Mouse (Mus musculus): ENCODE measurements around the gene Maml2. TPM values are rescaled to one million over a fixed set of nuclear protein-coding genes. Genes with fewer than 3 reads are reported as not detected.

The Maml2 gene
- polyA plus RNA-seq, 1 experiment from 2014 or later: 4.3 TPM

- WGBS: 68% methylated on average over 7 of the region's 7 CpGs
- H3K4me2 ChIP-seq (replicated peaks; ENCODE audit: low read depth): no peak overlapping the region
- ATAC-seq (ENCODE audit: low FRiP score, low TSS enrichment) (no peak), DNase-seq (ENCODE audit: low spot score) (no peak)
- H3K9ac ChIP-seq (ENCODE audit: low read length): no peak overlapping the region
- H3K9me3 ChIP-seq (ENCODE audit: control insufficient read depth, low read length): no peaks in the 10 kb centered on the region
- no peak overlapping the region for H3K27ac ChIP-seq (replicated peaks)
- no peaks in the 10 kb centered on the region for H3K27me3 ChIP-seq (ENCODE audit: control insufficient read depth, insufficient read depth, low read length)
- H3K36me3 ChIP-seq (ENCODE audit: control insufficient read depth, insufficient read depth, low read length): no peaks in the 10 kb centered on the region
- no peak overlapping the region for H3K4me3 ChIP-seq (ENCODE audit: low read depth, low read length)
- TF ChIP-seq EP300 (optimal IDR thresholded peaks at IDR 0.05) (no peak), CTCF (IDR thresholded peaks at IDR 0.05; ENCODE audit: low read depth) (no peak)
- H3K4me1 ChIP-seq (replicated peaks; ENCODE audit: control insufficient read depth, insufficient read depth): no peaks in the 10 kb centered on the region
Observed at GRCm38 (mm10) chr9:13538200-13538599, 240.4 kb downstream of the Maml2 start.

- no peak overlapping the region for H3K9ac ChIP-seq (ENCODE audit: low read length)
- no peak overlapping the region for H3K27ac ChIP-seq (replicated peaks)
- no peaks in the 10 kb centered on the region for H3K4me1 ChIP-seq (replicated peaks; ENCODE audit: control insufficient read depth, insufficient read depth)
- DNase-seq (ENCODE audit: low spot score) (no peak), ATAC-seq (ENCODE audit: low FRiP score, low TSS enrichment) (no peak)
- H3K36me3 ChIP-seq (ENCODE audit: control insufficient read depth, insufficient read depth, low read length): no peaks in the 10 kb centered on the region
- WGBS: 53% methylated on average over 4 of the region's 4 CpGs
- H3K4me2 ChIP-seq (replicated peaks; ENCODE audit: low read depth): no peak overlapping the region
- no peaks in the 10 kb centered on the region for H3K9me3 ChIP-seq (ENCODE audit: control insufficient read depth, low read length)
- H3K27me3 ChIP-seq (ENCODE audit: control insufficient read depth, insufficient read depth, low read length): no peaks in the 10 kb centered on the region
- TF ChIP-seq EP300 (optimal IDR thresholded peaks at IDR 0.05) (no peak), CTCF (IDR thresholded peaks at IDR 0.05; ENCODE audit: low read depth) (no peak)
- no peak overlapping the region for H3K4me3 ChIP-seq (ENCODE audit: low read depth, low read length)
Observed at GRCm38 (mm10) chr9:13539535-13539934, 241.8 kb downstream of the Maml2 start.

GRCm38 (mm10) chr9:13540227-13540626, 242.5 kb downstream of the Maml2 start:
- H3K27ac ChIP-seq (replicated peaks): no peak overlapping the region
- H3K4me2 ChIP-seq (replicated peaks; ENCODE audit: low read depth): no peak overlapping the region
- DNase-seq (ENCODE audit: low spot score): no peak
- no peak overlapping the region for H3K9ac ChIP-seq (ENCODE audit: low read length)
- no peaks in the 10 kb centered on the region for H3K4me1 ChIP-seq (replicated peaks; ENCODE audit: control insufficient read depth, insufficient read depth)
- no peaks in the 10 kb centered on the region for H3K9me3 ChIP-seq (ENCODE audit: control insufficient read depth, low read length)
- no peak overlapping the region for H3K4me3 ChIP-seq (ENCODE audit: low read depth, low read length)
- H3K27me3 ChIP-seq (ENCODE audit: control insufficient read depth, insufficient read depth, low read length): no peaks in the 10 kb centered on the region
- TF ChIP-seq EP300 (optimal IDR thresholded peaks at IDR 0.05): no peak
- TF ChIP-seq CTCF (IDR thresholded peaks at IDR 0.05; ENCODE audit: low read depth): no peak
- no peaks in the 10 kb centered on the region for H3K36me3 ChIP-seq (ENCODE audit: control insufficient read depth, insufficient read depth, low read length)
- no peak for ATAC-seq (ENCODE audit: low FRiP score, low TSS enrichment)
- whole genome bisulfite sequencing: 93% methylated on average over 2 of the region's 2 CpGs

GRCm38 (mm10) chr9:13540781-13541180, 243.0 kb downstream of the Maml2 start:
- Histone ChIP-seq H3K4me2 (replicated peaks; ENCODE audit: low read depth) (no peak overlapping the region), H3K9ac (ENCODE audit: low read length) (no peak overlapping the region), H3K9me3 (ENCODE audit: control insufficient read depth, low read length) (no peaks in the 10 kb centered on the region), H3K27me3 (ENCODE audit: control insufficient read depth, insufficient read depth, low read length) (no peaks in the 10 kb centered on the region), H3K4me3 (ENCODE audit: low read depth, low read length) (no peak overlapping the region), H3K27ac (replicated peaks) (no peak overlapping the region), H3K36me3 (ENCODE audit: control insufficient read depth, insufficient read depth, low read length) (no peaks in the 10 kb centered on the region), H3K4me1 (replicated peaks; ENCODE audit: control insufficient read depth, insufficient read depth) (no peaks in the 10 kb centered on the region)
- DNase-seq (ENCODE audit: low spot score) (no peak), ATAC-seq (ENCODE audit: low FRiP score, low TSS enrichment) (no peak)
- WGBS: 23% methylated on average over 6 of the region's 6 CpGs
- TF ChIP-seq EP300 (optimal IDR thresholded peaks at IDR 0.05): no peak
- TF ChIP-seq CTCF (IDR thresholded peaks at IDR 0.05; ENCODE audit: low read depth): no peak

GRCm38 (mm10) chr9:13543167-13543566, 245.4 kb downstream of the Maml2 start:
- Histone ChIP-seq H3K4me2 (replicated peaks; ENCODE audit: low read depth) (no peak overlapping the region), H3K4me3 (ENCODE audit: low read depth, low read length) (no peak overlapping the region), H3K9me3 (ENCODE audit: control insufficient read depth, low read length) (no peaks in the 10 kb centered on the region), H3K9ac (ENCODE audit: low read length) (no peak overlapping the region), H3K27ac (replicated peaks) (no peak overlapping the region), H3K27me3 (ENCODE audit: control insufficient read depth, insufficient read depth, low read length) (no peaks in the 10 kb centered on the region), H3K36me3 (ENCODE audit: control insufficient read depth, insufficient read depth, low read length) (no peaks in the 10 kb centered on the region), H3K4me1 (replicated peaks; ENCODE audit: control insufficient read depth, insufficient read depth) (no peaks in the 10 kb centered on the region)
- TF ChIP-seq CTCF (IDR thresholded peaks at IDR 0.05; ENCODE audit: low read depth): no peak
- TF ChIP-seq EP300 (optimal IDR thresholded peaks at IDR 0.05): no peak
- ATAC-seq (ENCODE audit: low FRiP score, low TSS enrichment) (no peak), DNase-seq (ENCODE audit: low spot score) (no peak)
- WGBS: 60% methylated on average over 8 of the region's 8 CpGs

- TF ChIP-seq EP300 (optimal IDR thresholded peaks at IDR 0.05) (no peak), CTCF (IDR thresholded peaks at IDR 0.05; ENCODE audit: low read depth) (no peak)
- Histone ChIP-seq H3K27ac (replicated peaks) (no peak overlapping the region), H3K4me1 (replicated peaks; ENCODE audit: control insufficient read depth, insufficient read depth) (no peaks in the 10 kb centered on the region), H3K36me3 (ENCODE audit: control insufficient read depth, insufficient read depth, low read length) (no peaks in the 10 kb centered on the region), H3K27me3 (ENCODE audit: control insufficient read depth, insufficient read depth, low read length) (no peaks in the 10 kb centered on the region), H3K4me3 (ENCODE audit: low read depth, low read length) (no peak overlapping the region), H3K4me2 (replicated peaks; ENCODE audit: low read depth) (no peak overlapping the region), H3K9ac (ENCODE audit: low read length) (no peak overlapping the region), H3K9me3 (ENCODE audit: control insufficient read depth, low read length) (no peaks in the 10 kb centered on the region)
- 45% methylated on average over 8 of the region's 8 CpGs for WGBS
- ATAC-seq (ENCODE audit: low FRiP score, low TSS enrichment) (no peak), DNase-seq (ENCODE audit: low spot score) (no peak)
Observed at GRCm38 (mm10) chr9:13544133-13544532, 246.4 kb downstream of the Maml2 start.

All from stomach, postnatal 0 days (tissue).